Mouse (Mus musculus) spleen, adult 2 months (tissue): ENCODE measurements around the gene 2200002D01Rik.

Experiments used
- CTCF ChIP-seq: fragments of 200-500 bp; IDR thresholded peaks from 2 replicates; pipeline ENCODE4 v1.5.1; 2011; ENCODE audit warnings: mild to moderate bottlenecking, inconsistent platforms; ENCODE audit not compliant: insufficient read depth, insufficient read length, insufficient replicate concordance; ENCODE audit errors: extremely low read depth
- POLR2A ChIP-seq: fragments of 200-500 bp; IDR thresholded peaks from 2 replicates; pipeline ENCODE4 v1.6.1; 2011; ENCODE audit warnings: low read depth, low read length, inconsistent platforms

- TF ChIP-seq CTCF: no peak
- TF ChIP-seq POLR2A: no peak
Observed at GRCm38 (mm10) chr7:29288079-29288478, 39.8 kb upstream of the 2200002D01Rik start.
